ENCODE assay signal across 8 mouse cellular contexts in genomic region chr2:103797491-103798009, GRCm38 (mm10). TPM values are rescaled to one million over a fixed set of nuclear protein-coding genes. Genes with fewer than 3 reads are reported as not detected.
DNase-seq lines count a peak whose midpoint lies in the region; ATAC-seq lines count a peak whose summit lies in the region.

TSS of gene Caprin1 (minus strand) at chr2:103797649.

- H3K9ac ChIP-seq in heart, embryonic 13.5 days = peak within 1 kb of the TSS; percentile 100
- H3K9ac ChIP-seq in liver, embryonic 12.5 days = peak within 1 kb of the TSS; percentile 98
- H3K9ac ChIP-seq in stomach, embryonic 15.5 days = peak within 1 kb of the TSS; percentile 99

- H3K4me2 ChIP-seq in heart, embryonic 13.5 days = peak within 1 kb of the TSS; percentile 84
- H3K4me2 ChIP-seq in liver, embryonic 12.5 days = peak within 1 kb of the TSS; percentile 76
- H3K4me2 ChIP-seq in stomach, embryonic 15.5 days = peak within 1 kb of the TSS; percentile 60

- 1% methylated on average over 33 of the region's 33 CpGs for WGBS in heart, embryonic 13.5 days
- under 1% methylated on average over 33 of the region's 33 CpGs for WGBS in liver, embryonic 12.5 days (ENCODE audit: insufficient replicate concordance)
- under 1% methylated on average over 30 of the region's 33 CpGs for WGBS in stomach, embryonic 15.5 days

- H3K27me3 ChIP-seq in heart, embryonic 13.5 days (replicated peaks) = no peaks in the 10 kb centered on the region
- no peaks in the 10 kb centered on the region for H3K27me3 ChIP-seq in liver, embryonic 12.5 days (replicated peaks)
- H3K27me3 ChIP-seq in stomach, embryonic 15.5 days (replicated peaks) = no peaks in the 10 kb centered on the region

- H3K4me1 ChIP-seq in brown adipose tissue, adult 24 weeks (ENCODE audit: control insufficient read depth, insufficient read depth, insufficient read length, low read length) = no peaks in the 10 kb centered on the region
- H3K4me1 ChIP-seq in heart, embryonic 13.5 days = peaks cover 23% of the 10 kb centered on the region
- peaks cover 25% of the 10 kb centered on the region for H3K4me1 ChIP-seq in liver, embryonic 12.5 days
- peaks cover 8% of the 10 kb centered on the region; the same call in 1 of the 2 replicates for H3K4me1 ChIP-seq in stomach, embryonic 15.5 days

- no peaks in the 10 kb centered on the region for H3K9me3 ChIP-seq in heart, embryonic 13.5 days
- H3K9me3 ChIP-seq in liver, embryonic 12.5 days (replicated peaks) = no peaks in the 10 kb centered on the region
- H3K9me3 ChIP-seq in stomach, embryonic 15.5 days = no peaks in the 10 kb centered on the region

- DNase-seq in CD4-positive, CD25-positive, alpha-beta regulatory T cell, adult 2 months (ENCODE audit: low read depth, low spot score) = peak; percentile 94
- DNase-seq in fat pad, adult 2 months (ENCODE audit: extremely low read depth, low read depth, low spot score) = peak; percentile 58
- DNase-seq in kidney, postnatal 10 days = peak; percentile 96
- DNase-seq in natural killer cell, adult 2 months (ENCODE audit: low spot score in 2 of 2) = peak; percentile 90 to 94

- ATAC-seq in heart, embryonic 13.5 days (ENCODE audit: extremely low read depth, insufficient number of reproducible peaks, low FRiP score, low TSS enrichment) = peak; percentile 89
- ATAC-seq in liver, embryonic 12.5 days = peak; percentile 92
- peak; percentile 94 for ATAC-seq in stomach, embryonic 15.5 days (ENCODE audit: insufficient read depth, low FRiP score, low read depth)

- peaks cover 19% of the 10 kb centered on the region for H3K36me3 ChIP-seq in heart, embryonic 13.5 days
- peaks cover 22% of the 10 kb centered on the region for H3K36me3 ChIP-seq in liver, embryonic 12.5 days
- H3K36me3 ChIP-seq in stomach, embryonic 15.5 days = peaks cover 8% of the 10 kb centered on the region; the same call in 1 of the 2 replicates

- peak within 1 kb of the TSS; percentile 99 for H3K27ac ChIP-seq in brown adipose tissue, adult 24 weeks (replicated peaks; ENCODE audit: low read depth, low read length)
- peak within 1 kb of the TSS; percentile 100 for H3K27ac ChIP-seq in heart, embryonic 13.5 days (replicated peaks)
- peak within 1 kb of the TSS; percentile 99 for H3K27ac ChIP-seq in liver, embryonic 12.5 days
- peak within 1 kb of the TSS; percentile 99 for H3K27ac ChIP-seq in stomach, embryonic 15.5 days

- peak within 1 kb of the TSS; percentile 96 for H3K4me3 ChIP-seq in brown adipose tissue, adult 24 weeks (ENCODE audit: insufficient read depth, low read depth, low read length)
- peak within 1 kb of the TSS; percentile 94 for H3K4me3 ChIP-seq in heart, embryonic 13.5 days
- peak within 1 kb of the TSS; percentile 99 for H3K4me3 ChIP-seq in liver, embryonic 12.5 days
- peak within 1 kb of the TSS; percentile 90 for H3K4me3 ChIP-seq in stomach, embryonic 15.5 days (replicated peaks)

RNA-seq across cellular contexts. Expression of gene Caprin1, which starts in this region (rescaled TPM):
- polyA plus RNA-seq in brown adipose tissue, adult 24 weeks (2012; ENCODE audit: insufficient read depth, insufficient read length, missing spikeins) = 135 and 164 TPM in 2 replicates
- 199 and 202 TPM in 2 replicates for polyA plus RNA-seq in heart, embryonic 13.5 days (2015; fragmentation: Nextera tagmentation; extraction: Ambion mirVana)
- polyA plus RNA-seq in liver, embryonic 12.5 days (2016; fragmentation: Nextera tagmentation; extraction: Ambion mirVana) = 235 and 238 TPM in 2 replicates
- polyA plus RNA-seq in stomach, embryonic 15.5 days (2015; fragmentation: Nextera tagmentation; extraction: Ambion mirVana) = 252 and 271 TPM in 2 replicates

Comparison
In these comparisons a context has a peak if more than half of its experiments do, and no peak if none do; other contexts are left out.
1. Peak in every context shown above with its lines: DNase-seq, ATAC-seq, H3K4me3 ChIP-seq and H3K27ac ChIP-seq.